Mouse (Mus musculus): ENCODE data around the gene Grik2. TPM values are rescaled to one million over a fixed set of nuclear protein-coding genes. Genes with fewer than 3 reads are reported as not detected.

The Grik2 gene
- total and polyA plus RNA-seq, 3 experiments: not detected

DNA sequence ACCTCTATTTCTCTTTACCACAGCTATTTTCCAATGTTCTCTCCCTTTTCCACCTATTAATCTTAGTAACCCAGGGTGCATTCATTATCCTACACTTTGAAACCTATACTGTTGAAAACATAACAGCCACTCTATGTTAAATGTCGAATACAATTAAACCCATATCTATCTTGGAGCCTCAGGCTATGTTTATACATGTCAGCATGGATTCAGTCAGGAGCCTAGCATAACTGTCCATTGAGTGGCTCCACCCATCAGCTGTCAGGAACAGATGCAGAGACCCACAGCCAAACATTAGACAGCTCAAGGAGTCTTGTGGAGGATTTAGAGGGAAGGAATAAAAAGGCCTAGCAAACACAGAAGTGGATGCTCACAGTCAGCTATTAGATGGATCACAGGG is 347.2 kb downstream of the Grik2 start:
- Histone ChIP-seq H3K79me2 (ENCODE audit: control insufficient read depth, insufficient read depth, low read length, poor library complexity) (no peaks in the 10 kb centered on the region), H3K9me3 (replicated peaks; ENCODE audit: insufficient read depth, low read length) (no peaks in the 10 kb centered on the region), H3K9ac (ENCODE audit: control insufficient read depth, low read depth, low read length, poor library complexity, severe bottlenecking) (no peak overlapping the region), H3K4me1 (ENCODE audit: control insufficient read depth in 1 of 2, insufficient read depth in 2 of 2, low read length in 2 of 2) (no peaks in the 10 kb centered on the region), H3K27ac (ENCODE audit: control insufficient read depth, low read depth, low read length) (no peak overlapping the region), H3K27me3 (ENCODE audit: control insufficient read depth in 1 of 2, insufficient read depth in 2 of 2, low read length in 2 of 2) (no peaks in the 10 kb centered on the region), H3K36me3 (ENCODE audit: control insufficient read depth in 1 of 2, insufficient read depth in 2 of 2, low read length in 2 of 2) (no peaks in the 10 kb centered on the region), H3K4me3 (ENCODE audit: control insufficient read depth in 1 of 2, insufficient read depth in 1 of 2, low read depth in 2 of 2, low read length in 2 of 2) (no peak overlapping the region)
- DNase-seq (ENCODE audit: low read depth, low spot score): no peak
- TF ChIP-seq KAT2A (conservative IDR thresholded peaks at IDR 0.05; ENCODE audit: low read depth, low read length) (no peak), NELFE (IDR thresholded peaks at IDR 0.05; ENCODE audit: low read depth, low read length) (no peak), MXI1 (IDR thresholded peaks at IDR 0.05; ENCODE audit: low read depth, low read length) (no peak), SIN3A (IDR thresholded peaks at IDR 0.05; ENCODE audit: low read length) (no peak), NRF1 (IDR thresholded peaks at IDR 0.05; ENCODE audit: insufficient read depth, low read depth, low read length, poor library complexity, severe bottlenecking) (no peak), MAZ (IDR thresholded peaks at IDR 0.05; ENCODE audit: low read depth, low read length) (no peak), ELF1 (IDR thresholded peaks at IDR 0.05; ENCODE audit: low read depth, low read length) (no peak), JUND (IDR thresholded peaks at IDR 0.05; ENCODE audit: low read depth, low read length) (no peak), HCFC1 (IDR thresholded peaks at IDR 0.05; ENCODE audit: low read depth, low read length) (no peak)

DNA sequence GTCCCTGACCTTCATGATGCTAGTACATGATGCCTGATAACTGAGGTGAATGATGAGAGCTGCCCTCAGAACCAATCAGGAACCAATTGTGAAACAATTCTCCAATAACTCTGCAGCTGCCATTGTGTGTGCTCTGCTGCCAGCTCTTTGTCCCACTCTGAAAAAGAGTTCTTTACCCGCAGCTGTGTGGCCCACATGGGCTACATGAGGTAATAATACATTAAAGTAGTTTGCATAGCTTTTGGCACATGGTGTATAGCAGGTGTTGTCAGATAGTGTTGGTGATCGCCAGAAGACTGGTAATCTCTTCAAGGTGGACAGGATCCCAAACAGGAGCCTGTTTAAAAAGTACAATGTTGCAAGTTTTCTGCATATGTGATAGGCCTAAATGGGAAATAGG is 351.5 kb downstream of the Grik2 start:
- H3K27ac ChIP-seq (ENCODE audit: control insufficient read depth, low read depth, low read length): no peak overlapping the region
- no peak overlapping the region for H3K9ac ChIP-seq (ENCODE audit: control insufficient read depth, low read depth, low read length, poor library complexity, severe bottlenecking)
- H3K36me3 ChIP-seq (ENCODE audit: control insufficient read depth in 1 of 2, insufficient read depth in 2 of 2, low read length in 2 of 2): no peaks in the 10 kb centered on the region
- H3K27me3 ChIP-seq (ENCODE audit: control insufficient read depth in 1 of 2, insufficient read depth in 2 of 2, low read length in 2 of 2): no peaks in the 10 kb centered on the region
- DNase-seq (ENCODE audit: low read depth, low spot score): no peak
- TF ChIP-seq GABPA (IDR thresholded peaks at IDR 0.05; ENCODE audit: low read depth, low read length) (no peak), E2F4 (IDR thresholded peaks at IDR 0.05; ENCODE audit: borderline replicate concordance, low read depth, low read length) (no peak), CTCF (IDR thresholded peaks at IDR 0.05 in 2 of 3, conservative IDR thresholded peaks at IDR 0.05 in 1 of 3; ENCODE audit: control insufficient read depth in 1 of 3, insufficient read depth in 1 of 3, low read depth in 2 of 3, low read length in 3 of 3, poor library complexity in 1 of 3, severe bottlenecking in 1 of 3) (no peak), ZNF384 (IDR thresholded peaks at IDR 0.05; ENCODE audit: low read depth, low read length) (no peak), MAFK (IDR thresholded peaks at IDR 0.05; ENCODE audit: borderline replicate concordance, low read depth, low read length) (no peak), NELFE (IDR thresholded peaks at IDR 0.05; ENCODE audit: low read depth, low read length) (no peak), ELF1 (IDR thresholded peaks at IDR 0.05; ENCODE audit: low read depth, low read length) (no peak), TCF12 (IDR thresholded peaks at IDR 0.05; ENCODE audit: low read depth, low read length) (no peak), USF1 (IDR thresholded peaks at IDR 0.05; ENCODE audit: low read depth, low read length) (no peak), MYC (IDR thresholded peaks at IDR 0.05; ENCODE audit: low read depth, low read length) (no peak), KAT2A (conservative IDR thresholded peaks at IDR 0.05; ENCODE audit: low read depth, low read length) (no peak)
- H3K4me3 ChIP-seq (ENCODE audit: control insufficient read depth in 1 of 2, insufficient read depth in 1 of 2, low read depth in 2 of 2, low read length in 2 of 2): no peak overlapping the region
- H3K79me2 ChIP-seq (ENCODE audit: control insufficient read depth, insufficient read depth, low read length, poor library complexity): no peaks in the 10 kb centered on the region
- no peaks in the 10 kb centered on the region for H3K4me1 ChIP-seq (ENCODE audit: control insufficient read depth in 1 of 2, insufficient read depth in 2 of 2, low read length in 2 of 2)
- H3K9me3 ChIP-seq (replicated peaks; ENCODE audit: insufficient read depth, low read length): no peaks in the 10 kb centered on the region

All from MEL (cell line).